In genomic region chr19:4333791-4334190, GRCm38 (mm10) we compare ENCODE assay signal across 8 mouse cellular contexts. TPM values are rescaled to one million over a fixed set of nuclear protein-coding genes. Genes with fewer than 3 reads are reported as not detected.
DNase-seq lines count a peak whose midpoint lies in the region; ATAC-seq and TF ChIP-seq lines count a peak whose summit lies in the region.

No protein-coding gene starts in this region.

- H3K27me3 ChIP-seq in C2C12 (ENCODE audit: control insufficient read depth, insufficient read depth, insufficient read length), result no peaks in the 10 kb centered on the region
- H3K27me3 ChIP-seq in erythroblast, embryonic 14.5 days (ENCODE audit: control insufficient read depth), result no peaks in the 10 kb centered on the region
- H3K27me3 ChIP-seq in heart, embryonic 11.5 days (ENCODE audit: control insufficient read depth, insufficient read depth, low read length), result no peaks in the 10 kb centered on the region
- H3K27me3 ChIP-seq in kidney, embryonic 16.5 days (ENCODE audit: insufficient read depth, low read length), result no peaks in the 10 kb centered on the region
- no peaks in the 10 kb centered on the region for H3K27me3 ChIP-seq in liver, adult 2 months (ENCODE audit: control insufficient read depth, insufficient read depth, low read length)
- H3K27me3 ChIP-seq in myocyte (ENCODE audit: control insufficient read depth, insufficient read depth, insufficient read length), result no peaks in the 10 kb centered on the region
- H3K27me3 ChIP-seq in splenic B cell, adult 2 months (ENCODE audit: control insufficient read depth, insufficient read depth, low read length, poor library complexity, severe bottlenecking), result no peaks in the 10 kb centered on the region

- peak overlapping the region; percentile 78 for H3K9ac ChIP-seq in heart, embryonic 11.5 days (ENCODE audit: low read depth, low read length)
- H3K9ac ChIP-seq in kidney, embryonic 16.5 days (replicated peaks; ENCODE audit: low read length), result peak overlapping the region; percentile 64
- H3K9ac ChIP-seq in liver, adult 2 months (ENCODE audit: low read depth, low read length), result peak overlapping the region; percentile 67

- H3K79me3 ChIP-seq in C2C12 (ENCODE audit: low read depth), result peaks cover 34% of the 10 kb centered on the region

- H3ac ChIP-seq in C2C12 (ENCODE audit: control insufficient read depth, insufficient read length, low read depth), result peak overlapping the region; percentile 81
- H3ac ChIP-seq in myocyte (ENCODE audit: control insufficient read depth, insufficient read length), result peak overlapping the region; percentile 45

- no peaks in the 10 kb centered on the region for H3K9me3 ChIP-seq in erythroblast, embryonic 14.5 days (ENCODE audit: control insufficient read depth, low read length)
- H3K9me3 ChIP-seq in heart, embryonic 11.5 days (replicated peaks; ENCODE audit: control insufficient read depth, low read length), result no peaks in the 10 kb centered on the region
- no peaks in the 10 kb centered on the region for H3K9me3 ChIP-seq in kidney, embryonic 16.5 days (ENCODE audit: low read length)

- H3K79me2 ChIP-seq in C2C12 (ENCODE audit: control insufficient read depth, insufficient read depth) (peaks cover 46% of the 10 kb centered on the region), myocyte (ENCODE audit: control insufficient read depth, insufficient read depth) (peaks cover 34% of the 10 kb centered on the region)
- H3K79me2 ChIP-seq in liver, adult 2 months (ENCODE audit: control insufficient read depth, insufficient read depth, low read length), result no peaks in the 10 kb centered on the region; the same call in 1 of the 2 replicates

- peaks cover 32% of the 10 kb centered on the region for H3K4me1 ChIP-seq in erythroblast, embryonic 14.5 days (ENCODE audit: control insufficient read depth)
- peaks cover 24% of the 10 kb centered on the region for H3K4me1 ChIP-seq in heart, embryonic 11.5 days (ENCODE audit: control insufficient read depth, insufficient read depth, low read length)
- peaks cover 28% of the 10 kb centered on the region for H3K4me1 ChIP-seq in kidney, embryonic 16.5 days (ENCODE audit: insufficient read depth, low read length)
- H3K4me1 ChIP-seq in liver, adult 2 months (ENCODE audit: control insufficient read depth, insufficient read depth, low read length), result peaks cover 20% of the 10 kb centered on the region

- H3K27ac ChIP-seq in heart, embryonic 11.5 days (ENCODE audit: low read depth, low read length), result peak overlapping the region; percentile 96
- peak overlapping the region; percentile 80 for H3K27ac ChIP-seq in kidney, embryonic 16.5 days (ENCODE audit: low read length)
- peak overlapping the region; percentile 79 for H3K27ac ChIP-seq in liver, adult 2 months (replicated peaks; ENCODE audit: insufficient read depth, low read depth, low read length)

- no peak for TF ChIP-seq CTCF in C2C12 (IDR thresholded peaks at IDR 0.05; ENCODE audit: control insufficient read depth, insufficient read depth, insufficient read length)
- no peak for TF ChIP-seq CTCF in brain, embryonic 14.5 days (IDR thresholded peaks at IDR 0.05; ENCODE audit: borderline replicate concordance, extremely low read depth, insufficient read depth, insufficient read length)
- TF ChIP-seq CTCF in liver, adult 2 months (IDR thresholded peaks at IDR 0.05; ENCODE audit: low read depth, low read length), result peak; percentile 8; the same call in 1 of the 2 replicates

- 0% methylated on average over 16 of the region's 16 CpGs for WGBS in heart, embryonic 11.5 days (ENCODE audit: insufficient replicate concordance)
- WGBS in kidney, embryonic 16.5 days, result 0% methylated on average over 16 of the region's 16 CpGs
- WGBS in liver, adult 2 months, result under 1% methylated on average over 16 of the region's 16 CpGs

- peaks cover 30% of the 10 kb centered on the region for H3K36me3 ChIP-seq in C2C12 (ENCODE audit: control insufficient read depth, insufficient read depth)
- H3K36me3 ChIP-seq in erythroblast, embryonic 14.5 days (ENCODE audit: control insufficient read depth), result peaks cover 65% of the 10 kb centered on the region
- peaks cover 3% of the 10 kb centered on the region; the same call in 1 of the 2 replicates for H3K36me3 ChIP-seq in heart, embryonic 11.5 days (ENCODE audit: control insufficient read depth, insufficient read depth, low read length)
- peaks cover 20% of the 10 kb centered on the region for H3K36me3 ChIP-seq in kidney, embryonic 16.5 days (ENCODE audit: insufficient read depth, low read length)
- peaks cover 17% of the 10 kb centered on the region for H3K36me3 ChIP-seq in liver, adult 2 months (ENCODE audit: control insufficient read depth, insufficient read depth, low read length)
- peaks cover 21% of the 10 kb centered on the region for H3K36me3 ChIP-seq in myocyte (ENCODE audit: control insufficient read depth, insufficient read depth)
- peaks cover 5% of the 10 kb centered on the region for H3K36me3 ChIP-seq in splenic B cell, adult 2 months (ENCODE audit: control insufficient read depth, insufficient read depth, low read length, poor library complexity, severe bottlenecking)

- peak overlapping the region; percentile 89 for H3K4me2 ChIP-seq in heart, embryonic 11.5 days
- peak overlapping the region; percentile 57 for H3K4me2 ChIP-seq in kidney, embryonic 16.5 days (replicated peaks; ENCODE audit: low read depth, low read length)
- peak overlapping the region; percentile 98 for H3K4me2 ChIP-seq in myocyte (ENCODE audit: low read depth)

- peak; percentile 54; the same call in 1 of the 2 replicates for TF ChIP-seq POLR2A in brain, embryonic 14.5 days (IDR thresholded peaks at IDR 0.05; ENCODE audit: borderline replicate concordance, extremely low read depth, insufficient read depth, insufficient read length, poor library complexity, severe bottlenecking)
- TF ChIP-seq POLR2A in liver, adult 2 months (IDR thresholded peaks at IDR 0.05; ENCODE audit: extremely low read depth, insufficient read depth, low read length), result peak; percentile 76; the same call in 1 of the 2 replicates
- TF ChIP-seq POLR2A in myocyte (IDR thresholded peaks at IDR 0.05; ENCODE audit: insufficient read length, low read depth), result peak; percentile 90

- H3K4me3 ChIP-seq in C2C12 (ENCODE audit: insufficient read depth, poor library complexity, severe bottlenecking) (peak overlapping the region; percentile 51), myocyte (peak overlapping the region; percentile 93)
- H3K4me3 ChIP-seq in erythroblast, embryonic 14.5 days (replicated peaks), result peak overlapping the region; percentile 63
- H3K4me3 ChIP-seq in heart, embryonic 11.5 days (ENCODE audit: low read depth, low read length), result peak overlapping the region; percentile 72
- H3K4me3 ChIP-seq in kidney, embryonic 16.5 days (ENCODE audit: low read length), result peak overlapping the region; percentile 50
- H3K4me3 ChIP-seq in liver, adult 2 months (ENCODE audit: insufficient read depth, low read depth, low read length), result peak overlapping the region; percentile 39

- DNase-seq in brain, embryonic 14.5 days (ENCODE audit: low read depth), result peak; percentile 99
- peak; percentile 91 for DNase-seq in liver, adult 2 months (ENCODE audit: extremely low read depth, low read depth, low spot score)
- peak; percentile 90 for DNase-seq in splenic B cell, adult 2 months (ENCODE audit: low read depth, low spot score)

- ATAC-seq in heart, embryonic 11.5 days (replicated peaks; ENCODE audit: insufficient number of reproducible peaks, low FRiP score, low TSS enrichment), result peak; percentile 95
- ATAC-seq in kidney, embryonic 16.5 days (ENCODE audit: low FRiP score, low TSS enrichment), result peak; percentile 100

TF ChIP-seq in C2C12, 6 proteins besides CTCF, POLR2A, EP300 and RAD21:
- TF ChIP-seq USF1 (IDR thresholded peaks at IDR 0.05; ENCODE audit: low read depth) (peak; percentile 33), MYOD1 (IDR thresholded peaks at IDR 0.05; ENCODE audit: control insufficient read depth, insufficient read length, low read depth) (no peak), MYOG (IDR thresholded peaks at IDR 0.05; ENCODE audit: control insufficient read depth, extremely low read depth, insufficient read length) (no peak), MAX (IDR thresholded peaks at IDR 0.05) (peak; percentile 95), CEBPB (IDR thresholded peaks at IDR 0.05; ENCODE audit: low read depth) (no peak)

TF ChIP-seq in myocyte, 11 proteins besides CTCF, POLR2A, EP300 and RAD21 (continues in another document):
- TF ChIP-seq E2F4 (IDR thresholded peaks at IDR 0.05; ENCODE audit: insufficient read depth) (no peak), POLR2AphosphoS2 (IDR thresholded peaks at IDR 0.05; ENCODE audit: insufficient read length, low read depth) (peak; percentile 82), TCF3 (IDR thresholded peaks at IDR 0.05; ENCODE audit: insufficient read length, low read depth) (no peak), TCF12 (IDR thresholded peaks at IDR 0.05; ENCODE audit: insufficient read depth, poor library complexity, severe bottlenecking) (no peak), SRF (IDR thresholded peaks at IDR 0.05; ENCODE audit: control insufficient read depth, insufficient read length, low read depth) (no peak), MAX (IDR thresholded peaks at IDR 0.05; ENCODE audit: low read depth) (peak; percentile 74), MYOG (IDR thresholded peaks at IDR 0.05; ENCODE audit: control insufficient read depth in 1 of 3, insufficient read depth in 1 of 3, insufficient read length in 2 of 3, low read depth in 2 of 3) (peak in 1 of 3 experiments; percentile 40), USF1 (IDR thresholded peaks at IDR 0.05; ENCODE audit: low read depth) (no peak), REST (IDR thresholded peaks at IDR 0.05; ENCODE audit: insufficient read depth, insufficient read length) (no peak), MYOD1 (IDR thresholded peaks at IDR 0.05; ENCODE audit: control insufficient read depth in 1 of 3, insufficient read length in 2 of 3, low read depth in 2 of 3) (peak in 1 of 3 experiments; percentile 41)

RNA-seq across cellular contexts. Expression of gene Grk2, which starts 27.8 kb away (rescaled TPM):
- polyA plus RNA-seq in C2C12 (2012; fragmentation: generic; extraction: Trizol), result 56.6 TPM
- 114 and 119 TPM in 2 replicates for polyA plus RNA-seq in brain, embryonic 14.5 days (2012; rRNA removed)
- polyA plus RNA-seq in erythroblast, embryonic 14.5 days (2012), result 20.9 and 22.2 TPM in 2 replicates
- 12.0 and 14.2 TPM in 2 replicates for polyA plus RNA-seq in heart, embryonic 11.5 days (2014; fragmentation: Nextera tagmentation; extraction: Ambion mirVana)
- 15.9 and 20.0 TPM in 2 replicates for polyA plus RNA-seq in kidney, embryonic 16.5 days (2015; fragmentation: Nextera tagmentation; extraction: Ambion mirVana)
- 11.3 and 16.4 TPM in 2 replicates for total RNA-seq in liver, adult 2 months (2014; rRNA removed)
- 23.4 and 30.3 TPM in 2 replicates for polyA plus RNA-seq in liver, adult 2 months (2012; rRNA removed)
- 56.3 TPM for polyA plus RNA-seq in myocyte (2012; fragmentation: generic; extraction: Trizol)

RNA-seq across cellular contexts. Expression of gene Ankrd13d, which starts 50.9 kb away (rescaled TPM):
- polyA plus RNA-seq in C2C12 (2012; fragmentation: generic; extraction: Trizol), result 2.2 TPM
- 53.4 and 54.2 TPM in 2 replicates for polyA plus RNA-seq in brain, embryonic 14.5 days (2012; rRNA removed)
- polyA plus RNA-seq in erythroblast, embryonic 14.5 days (2012), result 0.22 and 0.38 TPM in 2 replicates
- 2.1 and 2.2 TPM in 2 replicates for polyA plus RNA-seq in heart, embryonic 11.5 days (2014; fragmentation: Nextera tagmentation; extraction: Ambion mirVana)
- 7.4 and 9.0 TPM in 2 replicates for polyA plus RNA-seq in kidney, embryonic 16.5 days (2015; fragmentation: Nextera tagmentation; extraction: Ambion mirVana)
- 0.40 and 0.46 TPM in 2 replicates for total RNA-seq in liver, adult 2 months (2014; rRNA removed)
- polyA plus RNA-seq in liver, adult 2 months (2012; rRNA removed), result 0.27 and 0.60 TPM in 2 replicates
- polyA plus RNA-seq in myocyte (2012; fragmentation: generic; extraction: Trizol), result 1.7 TPM

Comparison
In these comparisons a context has a peak if more than half of its experiments do, and no peak if none do; other contexts are left out.
1. Peak in every context shown above with its lines: DNase-seq, ATAC-seq, H3K4me3 ChIP-seq and H3K27ac ChIP-seq.
2. H3K4me3 ChIP-seq: peak in every context shown above with its lines; median percentile 93 in myocyte; 72 in heart, embryonic 11.5 days; 63 in erythroblast, embryonic 14.5 days; 51 in C2C12; 50 in kidney, embryonic 16.5 days; 39 in liver, adult 2 months.